Mouse (Mus musculus): ENCODE measurements around the gene Mrpl49.
A peak's percentile ranks its signal among the peaks of the same experiment; 100 is the strongest.
"Not testable (repeated sequence)": the region's sequence is repeated elsewhere in the genome, so short reads cannot be mapped to it uniquely, and the experiment has no call there.

The Mrpl49 gene

DNA sequence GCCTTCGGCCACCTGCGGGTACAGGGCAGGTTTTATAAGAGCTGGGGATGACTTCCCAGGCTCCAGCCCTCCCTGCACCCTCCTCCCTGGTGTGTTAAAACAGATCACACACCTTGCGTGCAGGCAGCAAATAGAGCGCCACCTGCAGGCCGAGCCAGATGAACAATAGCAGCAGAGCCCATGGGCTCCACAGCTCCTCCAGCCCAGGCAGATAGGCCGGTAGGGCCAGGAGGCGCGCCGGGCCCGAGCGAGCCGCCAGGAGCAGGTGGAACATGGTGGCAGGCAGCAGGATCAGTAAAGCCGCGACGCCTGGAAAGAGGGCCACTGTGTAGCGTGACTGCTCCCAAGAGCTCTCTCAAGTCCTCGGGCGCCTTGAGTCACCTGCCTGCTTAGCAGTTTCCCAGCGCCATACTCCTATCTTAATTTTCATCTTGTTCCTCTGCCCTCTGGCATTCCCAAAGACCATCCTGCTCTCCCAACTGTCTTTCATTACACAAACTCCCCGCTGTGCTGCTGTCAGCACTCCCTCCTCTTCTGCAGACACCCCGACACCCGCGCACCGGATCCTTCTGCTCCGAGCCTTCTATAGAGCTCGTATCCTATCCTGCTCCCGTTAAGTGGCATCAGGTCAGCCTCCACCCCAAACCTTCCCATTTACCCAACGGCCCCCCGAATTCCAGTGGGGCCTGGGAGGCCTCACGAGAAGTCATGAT, 9.6 kb upstream of the Mrpl49 start:
- DNase-seq = peak; percentile 91 to 92

DNA sequence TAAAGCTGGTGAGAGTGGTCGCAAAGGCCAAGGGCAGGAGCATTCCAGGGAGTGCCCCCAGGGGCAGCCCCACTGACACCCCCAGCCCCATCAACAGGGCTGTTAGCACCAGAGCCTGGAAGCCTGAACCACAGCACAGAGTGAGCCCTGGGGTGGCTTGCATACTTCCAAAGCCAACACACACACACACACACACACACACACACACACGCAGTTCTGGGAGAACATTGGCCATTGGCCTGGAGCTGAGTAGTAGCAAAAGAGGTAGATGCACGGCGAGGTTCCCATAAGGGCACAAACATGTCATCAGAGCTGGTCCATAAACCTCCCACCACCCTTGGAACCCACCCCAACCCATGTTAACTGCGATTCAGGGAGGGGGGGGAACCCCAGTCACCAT, 9.0 kb upstream of the Mrpl49 start:
- no peak for DNase-seq

DNA sequence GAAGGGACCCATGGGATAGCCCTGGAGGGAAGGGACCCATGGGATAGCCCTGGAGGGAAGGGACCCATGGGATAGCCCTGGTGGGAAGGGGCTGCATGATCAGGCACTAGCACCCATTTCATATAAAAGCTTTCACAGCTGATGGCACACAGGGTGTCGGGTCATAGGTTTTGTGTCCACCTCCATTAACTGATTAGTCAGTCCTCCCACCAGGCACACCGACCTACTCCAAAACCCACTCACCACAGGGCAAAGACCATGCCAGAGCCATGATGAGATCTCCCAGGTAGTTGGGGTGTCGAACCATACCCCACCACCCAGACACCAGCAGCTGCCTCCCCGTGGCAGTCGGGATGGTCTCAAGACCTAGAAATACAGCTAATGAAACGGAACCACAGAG, 5.5 kb upstream of the Mrpl49 start:
- DNase-seq = no peak

GRCm38 (mm10) chr19:6062418-6062817, 4.8 kb upstream of the Mrpl49 start:
- no peak for DNase-seq

DNA sequence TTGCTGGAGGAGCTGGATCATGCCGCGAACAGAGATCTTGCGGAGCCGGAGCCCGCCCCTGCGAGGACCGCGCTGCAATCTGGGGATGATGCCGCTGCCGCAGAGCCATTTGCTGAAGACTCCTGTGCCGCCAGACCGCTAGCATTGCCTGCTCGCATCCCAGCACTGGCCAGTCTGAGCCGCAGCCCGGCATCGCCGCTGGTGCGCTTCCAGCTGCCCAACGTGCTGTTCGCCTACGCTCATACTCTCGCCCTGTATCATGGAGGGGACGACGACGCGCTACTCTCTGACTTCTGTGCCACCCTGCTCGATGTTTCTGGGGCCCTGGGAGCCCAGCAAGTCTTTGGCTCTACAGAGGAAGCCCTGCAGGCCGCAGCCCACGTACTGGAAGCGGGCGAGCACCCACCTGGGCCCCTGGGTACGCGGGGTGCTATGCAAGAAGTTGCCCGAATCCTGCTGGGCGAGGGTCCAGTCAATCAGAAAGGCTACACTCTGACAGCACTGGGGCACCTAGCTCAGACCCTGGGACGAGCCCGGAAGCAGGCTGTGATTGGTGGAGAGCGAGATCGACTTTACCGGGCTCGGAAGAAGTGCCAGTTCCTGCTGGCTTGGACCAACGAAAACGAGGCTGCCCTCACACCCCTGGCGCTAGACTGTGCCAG, 4.2 kb upstream of the Mrpl49 start:
- peak; percentile 41 to 49 for DNase-seq

GRCm38 (mm10) chr19:6061021-6061533, 3.5 kb upstream of the Mrpl49 start, which contains the start of gene Znhit2:
Gene Znhit2 (plus strand): TSS chr19:6061192.
- DNase-seq = peak; percentile 89 to 92

DNA sequence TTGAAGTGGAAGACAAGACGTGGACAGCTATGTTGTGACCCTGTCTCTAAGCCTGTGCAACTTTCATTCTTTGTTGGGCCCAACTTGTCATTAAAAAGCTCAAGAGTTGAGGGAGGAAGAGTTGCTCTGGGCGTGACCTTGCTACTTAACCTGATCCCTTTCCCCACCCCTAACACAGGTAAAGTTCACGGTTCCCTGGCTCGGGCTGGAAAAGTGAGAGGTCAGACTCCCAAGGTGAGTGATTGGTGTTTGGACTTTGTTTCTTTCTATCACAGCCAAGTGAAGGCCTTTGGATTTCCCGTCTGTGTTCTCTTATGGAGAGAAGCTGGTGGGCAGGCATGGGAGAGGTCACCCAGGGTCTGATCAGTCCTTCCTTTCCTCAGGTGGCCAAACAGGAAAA, 1.4 kb upstream of the Mrpl49 start:
- DNase-seq = no peak

DNA sequence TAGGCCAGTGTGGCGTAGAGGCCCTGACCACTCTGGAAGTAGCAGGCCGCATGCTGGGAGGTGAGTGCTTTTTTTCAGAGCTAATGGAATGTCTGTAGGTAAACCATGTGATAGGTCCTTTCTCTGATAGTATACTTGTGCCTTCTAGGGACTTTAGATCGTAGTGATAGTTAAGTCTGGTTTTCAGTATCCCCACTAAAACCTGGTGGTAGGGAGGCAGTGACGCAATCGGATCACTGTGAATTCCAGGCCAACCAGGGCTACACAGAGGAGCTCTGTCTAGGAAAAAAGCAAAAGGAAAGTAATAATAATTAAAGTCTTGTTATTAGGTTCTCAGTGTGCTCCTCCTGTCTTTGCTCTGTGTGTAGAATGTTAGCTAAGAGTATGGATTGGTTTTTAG, 928 bp upstream of the Mrpl49 start:
- no peak for DNase-seq

- DNase-seq = no peak
Observed at GRCm38 (mm10) chr19:6056696-6057095, 889 bp downstream of the Mrpl49 start.

DNA sequence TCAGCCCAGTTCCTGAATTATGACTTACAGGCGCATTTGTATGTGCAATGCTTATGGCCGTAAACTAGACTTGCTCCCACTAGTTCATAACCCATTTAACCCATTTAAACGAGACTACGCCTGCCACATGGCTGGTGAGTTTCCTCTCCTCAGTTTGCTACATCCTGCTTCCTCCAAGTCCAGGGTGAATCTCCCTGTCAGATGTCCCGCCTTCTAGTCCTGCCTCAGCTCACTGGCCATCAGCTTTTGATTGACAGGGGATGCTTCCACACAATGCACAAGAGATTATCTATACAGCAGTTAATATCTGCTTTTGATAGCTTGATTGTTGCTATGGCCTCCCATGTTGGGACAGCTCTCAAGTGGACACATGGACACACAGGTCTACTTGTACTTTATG, 3.3 kb downstream of the Mrpl49 start:
- DNase-seq = peak in 1 of 2 experiments; percentile 3

DNA sequence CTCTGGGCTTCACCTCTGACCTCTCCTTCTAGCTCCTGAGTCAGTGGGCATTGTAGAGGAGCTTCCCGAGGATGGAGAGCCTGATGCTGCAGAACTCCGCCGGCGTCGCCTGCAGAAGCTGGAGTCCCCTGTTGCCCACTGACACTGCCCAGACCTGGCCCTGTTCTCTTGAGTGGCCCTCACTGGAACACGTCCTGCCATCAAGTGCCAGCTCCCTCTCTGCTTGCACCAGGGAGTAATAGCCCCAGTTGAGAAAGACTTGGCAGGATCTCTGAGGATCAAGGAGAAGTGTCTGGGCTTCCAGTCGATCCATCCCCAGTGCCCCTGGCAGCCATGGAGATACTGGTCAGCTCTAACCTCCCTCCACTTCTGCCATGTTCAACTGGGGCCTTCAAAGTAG, 5.1 kb downstream of the Mrpl49 start:
- peak in 1 of 2 experiments; percentile 4 for DNase-seq

DNA sequence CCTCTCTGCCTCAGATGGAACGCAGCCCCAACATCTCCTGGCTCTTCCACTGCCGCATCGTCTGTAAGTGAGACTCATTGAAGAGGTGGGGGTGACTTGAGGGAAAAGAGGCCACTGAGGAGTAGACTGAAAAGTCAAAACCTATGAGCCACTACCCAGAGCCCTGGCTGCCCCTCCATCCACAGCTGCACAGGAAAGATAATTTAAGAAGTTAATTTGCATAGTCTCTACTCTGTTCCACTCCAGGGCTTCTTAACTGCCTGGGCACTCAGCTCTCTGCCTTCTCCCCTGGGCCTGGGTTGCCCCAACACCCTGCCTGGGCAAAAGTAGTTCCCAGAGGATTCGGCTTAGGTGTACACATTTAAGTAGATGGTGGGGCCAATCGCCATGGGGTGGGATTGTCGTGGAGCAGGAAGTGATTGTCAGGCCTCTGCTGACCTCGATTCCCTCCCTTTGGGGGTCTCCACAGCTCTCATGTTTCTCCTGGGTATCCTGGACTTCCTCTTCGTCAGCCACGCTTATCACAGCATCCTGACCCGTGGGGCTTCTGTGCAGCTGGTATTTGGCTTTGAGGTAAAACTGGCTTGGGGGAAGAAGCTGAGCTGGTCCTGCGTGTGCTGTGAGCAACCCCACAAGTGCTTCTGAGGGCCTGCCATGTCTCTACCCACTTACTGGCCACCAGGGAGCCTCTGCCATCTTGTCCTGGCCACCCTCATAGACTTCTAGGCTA, 8.7 kb downstream of the Mrpl49 start:
- DNase-seq = peak in 1 of 2 experiments; percentile 6

DNA sequence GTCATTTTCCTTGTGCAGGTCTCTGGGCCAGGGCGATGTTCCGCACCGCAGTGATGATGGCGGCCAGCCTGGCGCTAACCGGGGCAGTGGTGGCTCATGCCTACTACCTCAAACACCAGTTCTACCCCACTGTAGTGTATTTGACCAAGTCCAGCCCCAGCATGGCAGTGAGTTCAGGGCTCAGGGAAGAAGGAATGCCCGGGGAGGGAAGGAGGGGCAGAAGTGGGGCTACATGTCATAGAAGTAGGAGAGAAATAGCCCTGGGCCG, 9.8 kb downstream of the Mrpl49 start:
- DNase-seq = peak in 1 of 2 experiments; percentile 10

DNA sequence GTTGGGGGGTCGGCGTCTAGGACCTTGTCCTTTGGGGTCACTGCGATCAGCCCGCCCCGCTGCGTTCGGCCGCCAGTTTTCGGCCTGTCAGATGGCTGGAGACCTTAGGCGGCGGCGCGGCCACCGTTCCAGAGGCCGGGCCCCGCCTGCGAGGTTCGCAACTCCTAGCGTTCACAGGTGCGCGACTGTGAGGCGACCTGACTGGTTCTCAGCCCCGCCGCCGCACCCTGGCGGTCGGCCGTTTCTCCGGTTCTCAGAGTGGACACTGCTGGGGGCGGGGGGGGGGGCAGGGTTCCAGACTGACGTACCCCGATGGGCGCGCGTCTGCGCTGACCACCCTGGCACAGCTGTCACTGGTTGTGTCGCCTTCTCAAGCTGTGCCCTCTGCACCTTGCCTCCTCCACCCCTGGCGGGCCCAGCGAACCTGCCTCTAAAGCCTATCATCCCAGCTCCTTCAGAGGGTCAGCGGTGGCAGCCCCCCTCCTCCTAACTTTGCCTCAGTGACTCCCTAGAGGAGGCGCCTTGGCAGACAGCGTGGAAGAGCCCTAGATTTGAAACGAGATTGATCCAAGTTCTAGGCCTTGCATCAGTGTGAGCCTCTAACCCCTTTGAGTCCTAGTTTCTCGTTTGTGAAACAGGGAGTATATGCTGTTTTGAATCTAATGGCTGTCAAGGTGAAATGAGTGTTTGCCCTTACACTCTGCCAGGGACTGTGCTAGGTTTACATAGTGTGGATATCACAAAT, 10.3 kb downstream of the Mrpl49 start:
- DNase-seq = peak in 1 of 2 experiments; percentile 20

DNA sequence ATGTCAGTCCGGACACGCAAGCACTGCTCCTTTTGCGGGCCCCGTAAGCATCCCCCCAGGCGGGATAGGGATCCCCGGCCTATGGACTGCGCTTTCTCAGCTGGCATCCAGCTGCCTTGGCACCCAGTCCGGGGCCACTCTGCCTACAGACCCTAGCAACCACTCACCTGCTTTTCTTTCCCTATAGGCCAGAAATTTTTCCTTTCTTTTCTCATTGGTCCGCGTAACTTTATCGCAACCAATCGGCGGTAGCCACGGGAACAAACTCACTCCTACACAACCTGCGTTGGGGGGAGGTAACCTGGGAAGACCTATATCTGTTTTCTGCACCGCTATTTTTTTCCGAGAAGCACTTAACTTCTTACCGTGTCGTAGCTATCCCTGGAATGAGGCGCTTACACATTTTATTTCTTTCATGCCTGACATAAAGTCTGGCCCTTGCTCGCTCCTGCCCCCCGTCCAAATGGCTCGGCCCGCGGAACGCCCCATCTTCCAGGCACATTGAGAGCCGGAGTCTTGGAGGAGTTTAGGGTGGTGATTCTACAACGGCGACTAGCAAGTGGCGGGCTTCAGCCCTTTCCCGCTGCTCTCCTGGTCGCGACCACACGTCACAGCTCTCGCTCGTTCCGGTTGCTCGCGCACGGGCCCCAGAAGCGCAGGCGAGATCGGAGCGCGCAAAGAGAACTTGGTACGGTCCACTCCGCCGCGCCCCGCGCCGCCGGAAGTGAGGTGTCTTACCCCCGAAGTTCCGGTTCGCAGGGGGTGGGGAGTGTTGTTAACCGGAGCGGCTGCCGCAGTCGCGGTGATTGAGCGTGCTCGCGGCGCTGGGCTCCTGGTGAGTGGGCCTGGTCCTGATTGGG, 11.1 kb downstream of the Mrpl49 start, which contains the start of gene Syvn1:
Gene Syvn1 (plus strand): TSS at position 283 of the 860 bp plus-strand sequence.
- DNase-seq = peak; percentile 89 to 91

- peak in 1 of 2 experiments; percentile 4 for DNase-seq
Observed at GRCm38 (mm10) chr19:6045366-6046293, 12.0 kb downstream of the Mrpl49 start.

DNA sequence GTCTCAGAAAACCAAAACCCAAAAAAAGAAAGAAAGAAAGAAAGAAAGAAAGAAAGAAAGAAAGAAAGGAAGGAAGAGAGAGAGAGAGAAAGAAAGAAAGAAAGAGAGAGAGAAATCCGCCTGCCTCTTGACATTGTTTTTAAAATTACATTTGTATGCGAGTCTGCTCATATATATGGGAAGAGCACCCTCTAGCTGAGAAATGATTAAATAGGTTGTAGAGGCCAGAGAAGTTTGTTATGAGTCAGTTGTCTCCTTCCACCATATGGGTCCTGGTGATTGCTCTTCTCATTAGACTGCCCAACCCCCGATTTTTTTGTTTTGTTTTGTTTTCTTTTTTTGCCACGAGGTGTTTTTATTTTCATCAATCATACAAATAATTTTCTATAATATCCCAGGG, 13.5 kb downstream of the Mrpl49 start:
- not testable (repeated sequence) for DNase-seq

DNA sequence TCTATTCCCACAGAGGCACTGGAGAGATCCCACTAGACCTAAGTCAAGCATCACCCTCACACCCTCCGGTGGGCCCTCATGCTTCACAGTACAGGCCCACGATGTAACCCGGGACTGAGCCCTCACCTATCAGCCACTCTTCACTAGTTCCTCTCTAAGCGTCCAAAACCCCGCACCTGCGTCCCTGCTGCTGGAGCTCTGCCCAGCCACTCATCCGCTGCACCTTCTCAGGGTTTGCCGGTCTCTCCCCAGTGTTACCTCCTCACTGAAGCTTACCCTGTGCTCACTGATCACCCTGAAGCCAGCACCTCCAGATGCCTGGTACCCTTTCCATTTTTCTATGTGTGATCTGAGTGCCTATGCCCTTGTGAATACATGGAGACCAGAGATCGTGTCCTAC, 15.3 kb downstream of the Mrpl49 start:
- DNase-seq = no peak

DNA sequence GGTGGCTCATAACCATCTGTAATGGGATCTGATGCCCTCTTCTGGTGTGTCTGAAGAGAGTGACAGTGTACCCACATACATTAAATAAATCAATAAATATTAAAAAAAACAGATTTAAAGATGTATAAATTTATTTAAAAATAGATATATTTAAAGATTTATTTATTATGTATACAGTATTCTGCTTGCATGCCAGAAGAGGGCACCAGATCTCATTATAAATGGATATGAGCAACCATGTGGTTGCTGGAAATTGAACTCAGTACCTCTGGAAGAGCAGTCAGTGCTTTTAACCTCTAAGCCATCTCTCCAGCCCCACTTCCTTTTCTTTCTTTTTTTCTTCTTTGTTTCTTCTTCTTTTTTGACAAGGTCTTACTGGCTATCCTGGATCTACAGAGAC, 17.6 kb downstream of the Mrpl49 start:
- no peak for DNase-seq

- no peak for DNase-seq
Observed at GRCm38 (mm10) chr19:6038326-6038725, 19.3 kb downstream of the Mrpl49 start.

GRCm38 (mm10) chr19:6037695-6038094, 19.9 kb downstream of the Mrpl49 start:
- DNase-seq = no peak
